Mouse (Mus musculus): ENCODE data around the gene Svs2.

DNA sequence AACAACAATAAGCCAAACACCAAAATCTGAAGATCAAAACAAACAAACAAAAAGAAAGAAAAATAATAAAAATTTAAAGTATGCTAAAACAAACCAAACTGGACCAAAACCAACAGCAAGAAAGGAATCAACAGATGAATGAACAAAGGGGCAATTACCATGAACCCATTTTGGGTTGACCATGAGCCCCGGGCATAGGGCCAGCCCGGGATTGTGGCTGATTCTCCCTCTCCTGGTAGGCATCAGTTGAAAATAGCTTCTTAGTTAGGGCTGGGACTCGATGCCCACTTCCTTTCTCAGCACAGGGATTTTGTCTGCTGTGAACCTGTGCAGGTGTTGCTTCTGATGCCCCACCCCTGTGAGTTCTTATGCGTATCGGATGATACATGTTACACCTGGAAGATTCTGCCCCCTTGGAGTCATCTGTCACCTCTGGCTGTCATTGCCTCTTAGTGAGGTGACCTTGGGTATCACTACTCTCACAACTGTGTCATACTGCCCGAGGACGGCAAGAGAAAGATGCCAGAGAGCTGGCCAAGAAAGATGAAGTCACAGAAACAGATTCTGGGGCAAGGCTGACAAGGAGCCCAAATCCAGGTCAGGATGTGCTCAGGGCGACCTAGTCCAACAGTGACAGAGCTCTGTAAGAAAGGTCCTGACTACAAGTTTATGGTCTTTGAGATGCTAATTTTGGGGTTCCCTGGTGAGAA is 9.8 kb downstream of the Svs2 start:
- TF ChIP-seq CTCF (conservative IDR thresholded peaks at IDR 0.05; ENCODE audit: low read length) (no peak), POU5F1 (IDR thresholded peaks at IDR 0.05; ENCODE audit: borderline replicate concordance, low read length) (no peak)
